Mouse (Mus musculus): Measurements from ENCODE around the gene Stpg2. TPM values are rescaled to one million over a fixed set of nuclear protein-coding genes. Genes with fewer than 3 reads are reported as not detected.

Stpg2 gene
- total and polyA plus RNA-seq, 3 experiments = not detected

GRCm38 (mm10) chr3:139739388-139739787, 533.9 kb downstream of the Stpg2 start:
- Histone ChIP-seq H3K4me1 (ENCODE audit: control insufficient read depth in 1 of 2, insufficient read depth in 2 of 2) (peaks cover 10 to 37% of the 10 kb centered on the region in 2 experiments), H3K4me3 (replicated peaks in 1 of 3; ENCODE audit: low read depth in 2 of 3, low read length in 2 of 3, poor library complexity in 1 of 3) (peak overlapping the region in 2 of 3 experiments; percentile 9 to 25), H3K27me3 (replicated peaks) (no peaks in the 10 kb centered on the region), H3K36me3 (replicated peaks in 1 of 2; ENCODE audit: control insufficient read depth in 1 of 2, insufficient read depth in 1 of 2, low read length in 1 of 2) (no peaks in the 10 kb centered on the region), H3K9ac (ENCODE audit: insufficient read depth, low read depth) (peak overlapping the region; percentile 47), H3K27ac (ENCODE audit: insufficient read depth, low read depth) (peak overlapping the region; percentile 37), H3K4me2 (ENCODE audit: insufficient read depth, low read depth, poor library complexity, severe bottlenecking) (peak overlapping the region; percentile 92), H3K9me3 (replicated peaks; ENCODE audit: low read length) (no peaks in the 10 kb centered on the region), H3K79me2 (replicated peaks; ENCODE audit: control insufficient read depth, extremely low read depth, insufficient read depth, poor library complexity, severe bottlenecking) (no peaks in the 10 kb centered on the region)
- TF ChIP-seq NRF1 (IDR thresholded peaks at IDR 0.05; ENCODE audit: low read depth, low read length) (no peak), POLR2A (IDR thresholded peaks at IDR 0.05; ENCODE audit: low read depth, low read length) (no peak), UBTF (IDR thresholded peaks at IDR 0.05; ENCODE audit: low read depth, low read length) (no peak), HCFC1 (IDR thresholded peaks at IDR 0.05; ENCODE audit: low read depth, low read length) (peak; percentile 18; the same call in 1 of the 2 replicates), MAX (IDR thresholded peaks at IDR 0.05; ENCODE audit: low read length) (peak; percentile 42; the same call in 1 of the 2 replicates), ZMIZ1 (IDR thresholded peaks at IDR 0.05; ENCODE audit: low read depth, low read length) (no peak), NELFE (IDR thresholded peaks at IDR 0.05; ENCODE audit: low read depth, low read length) (no peak), USF1 (IDR thresholded peaks at IDR 0.05; ENCODE audit: low read depth, low read length) (no peak), USF2 (conservative IDR thresholded peaks at IDR 0.05; ENCODE audit: low read depth, low read length) (no peak), ZNF384 (IDR thresholded peaks at IDR 0.05; ENCODE audit: low read depth, low read length) (peak; percentile 44; the same call in 1 of the 2 replicates), SMC3 (IDR thresholded peaks at IDR 0.05; ENCODE audit: low read depth, low read length) (0 out of 2 replicates have a peak, but pooled peaks have one; percentile 1), TCF12 (IDR thresholded peaks at IDR 0.05; ENCODE audit: low read depth, low read length) (peak; percentile 6; the same call in 1 of the 2 replicates), JUND (conservative IDR thresholded peaks at IDR 0.05; ENCODE audit: low read depth, low read length) (peak; percentile 97), MAZ (IDR thresholded peaks at IDR 0.05; ENCODE audit: low read depth, low read length) (peak; percentile 59; the same call in 1 of the 2 replicates), TBP (conservative IDR thresholded peaks at IDR 0.05; ENCODE audit: low read depth, low read length) (peak; percentile 69; the same call in 1 of the 2 replicates), RCOR1 (conservative IDR thresholded peaks at IDR 0.05; ENCODE audit: low read depth, low read length) (peak; percentile 95), MYC (IDR thresholded peaks at IDR 0.05; ENCODE audit: low read depth, low read length) (0 out of 2 replicates have a peak, but pooled peaks have one; percentile 33), JUN (IDR thresholded peaks at IDR 0.05; ENCODE audit: insufficient read depth, low read depth, low read length) (peak; percentile 98), PAX5 (IDR thresholded peaks at IDR 0.05; ENCODE audit: low read length) (no peak), POLR2AphosphoS2 (IDR thresholded peaks at IDR 0.05; ENCODE audit: low read depth, low read length) (no peak), IRF4 (IDR thresholded peaks at IDR 0.05; ENCODE audit: low read depth, low read length) (peak; percentile 99), GABPA (IDR thresholded peaks at IDR 0.05; ENCODE audit: insufficient replicate concordance, low read depth, low read length) (no peak), E2F4 (IDR thresholded peaks at IDR 0.05; ENCODE audit: insufficient replicate concordance, low read depth, low read length) (no peak), ZC3H11A (IDR thresholded peaks at IDR 0.05; ENCODE audit: low read depth, low read length) (no peak; the same call in 1 of the 2 replicates), RAD21 (IDR thresholded peaks at IDR 0.05; ENCODE audit: low read depth, low read length) (no peak; the same call in 1 of the 2 replicates), BHLHE40 (IDR thresholded peaks at IDR 0.05; ENCODE audit: low read depth, low read length) (peak; percentile 62), MEF2A (IDR thresholded peaks at IDR 0.05; ENCODE audit: borderline replicate concordance, low read depth, low read length) (peak; percentile 94), CTCF (conservative IDR thresholded peaks at IDR 0.05 in 1 of 2, IDR thresholded peaks at IDR 0.05 in 1 of 2; ENCODE audit: low read depth in 2 of 2, low read length in 2 of 2) (no peak), ELF1 (IDR thresholded peaks at IDR 0.05; ENCODE audit: low read depth, low read length) (no peak), ETS1 (conservative IDR thresholded peaks at IDR 0.05; ENCODE audit: low read depth, low read length) (peak; percentile 94), CHD1 (IDR thresholded peaks at IDR 0.05; ENCODE audit: low read depth, low read length) (no peak), ZKSCAN1 (IDR thresholded peaks at IDR 0.05; ENCODE audit: borderline replicate concordance, low read depth, low read length) (no peak), MAFK (IDR thresholded peaks at IDR 0.05; ENCODE audit: insufficient replicate concordance, low read length) (0 out of 2 replicates have a peak, but pooled peaks have one; percentile 61), CHD2 (IDR thresholded peaks at IDR 0.05; ENCODE audit: low read length) (peak; percentile 70), EP300 (IDR thresholded peaks at IDR 0.05; ENCODE audit: low read length) (peak; percentile 99), MXI1 (IDR thresholded peaks at IDR 0.05; ENCODE audit: low read depth, low read length) (no peak), KAT2A (IDR thresholded peaks at IDR 0.05; ENCODE audit: insufficient replicate concordance, low read length) (0 out of 2 replicates have a peak, but pooled peaks have one; percentile 46), SIN3A (IDR thresholded peaks at IDR 0.05; ENCODE audit: low read length) (peak; percentile 84; the same call in 1 of the 2 replicates)
- in situ Hi-C loops (cut with MboI; ENCODE audit: low pct_ligation_motif_present, low pct_unique_long_range_greater_than_20kb, low sequenced_read_pairs) (no loop called here), dilution Hi-C loops (cut with MboI; ENCODE audit: extremely low pct_ligation_motif_present, extremely low pct_unique_long_range_greater_than_20kb, low sequenced_read_pairs) (no loop called here)
- peak; percentile 73 for DNase-seq (ENCODE audit: extremely low read depth)
